Mouse (Mus musculus) ES-Bruce4 (cell line): ENCODE data around the gene Metrnl.
A peak's percentile ranks its signal among the peaks of the same experiment; 100 is the strongest.

Source experiments
- CTCF ChIP-seq: IDR thresholded peaks from one replicate; pipeline ENCODE4 v1.8.1; 2011; ENCODE audit warnings: low read depth, low read length
- EP300 ChIP-seq: IDR thresholded peaks from 2 replicates; pipeline ENCODE4 v1.6.1; 2011; ENCODE audit warnings: low read depth, low read length; ENCODE audit not compliant: insufficient read depth
- POLR2A ChIP-seq: IDR thresholded peaks from one replicate; pipeline ENCODE4 v1.8.1; 2011; ENCODE audit warnings: low read length; ENCODE audit not compliant: insufficient read depth

GRCm38 (mm10) chr11:121652547-121653305 is 48.6 kb upstream of the Metrnl start:
- TF ChIP-seq CTCF = peak; percentile 76
- TF ChIP-seq POLR2A = no peak
- no peak for TF ChIP-seq EP300
